Mouse (Mus musculus): ENCODE results near the gene Dram1.

The Dram1 gene

DNA sequence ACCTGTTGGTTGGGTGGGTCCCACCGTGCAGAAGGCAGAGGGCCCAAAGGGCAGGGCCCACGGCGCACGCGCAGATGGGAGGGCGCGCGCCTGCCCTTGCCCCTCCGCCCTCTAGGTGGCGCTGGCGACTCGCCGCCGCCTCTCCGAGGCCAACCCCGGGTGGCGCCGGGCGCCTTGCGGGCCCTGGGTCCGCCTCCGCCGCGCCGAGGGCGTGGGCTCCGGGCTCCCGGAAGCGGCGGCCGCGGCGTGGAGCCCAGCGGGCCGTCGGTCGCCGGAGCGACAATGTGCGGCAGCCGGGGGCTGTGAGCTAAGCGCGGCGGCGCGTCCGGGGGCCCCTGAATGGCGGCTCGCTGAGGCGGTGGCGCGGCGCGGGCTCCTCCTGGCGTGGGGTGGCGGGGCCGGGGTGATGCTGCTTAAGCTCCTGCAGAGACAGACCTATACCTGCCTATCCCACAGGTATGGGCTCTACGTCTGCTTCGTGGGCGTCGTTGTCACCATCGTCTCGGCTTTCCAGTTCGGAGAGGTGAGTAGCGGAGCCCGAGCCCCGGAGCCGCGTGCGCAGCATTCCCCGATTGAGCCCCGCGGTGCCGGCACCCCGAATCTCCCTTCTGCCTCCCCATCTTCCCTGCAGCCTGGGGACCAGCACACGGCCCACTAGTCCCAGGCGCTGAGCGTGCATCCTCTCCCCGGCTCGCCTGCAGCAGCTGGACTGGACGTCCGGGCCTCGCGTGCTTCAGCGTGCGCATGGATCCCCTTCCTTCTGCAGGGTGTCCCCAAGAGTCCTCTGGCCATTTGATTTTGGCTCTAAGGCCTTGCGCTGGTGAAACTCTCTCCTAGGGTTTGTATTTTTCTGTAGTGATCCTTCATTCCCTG, at the start of gene Dram1, which contains the start of gene Gnptab:
TSS of gene Dram1 (minus strand) at position 68 of the 873 bp plus-strand sequence.
TSS of gene Gnptab (plus strand) at position 120 of the 873 bp plus-strand sequence.
- DNase-seq (ENCODE audit: low spot score in 2 of 2), result peak; percentile 86

DNA sequence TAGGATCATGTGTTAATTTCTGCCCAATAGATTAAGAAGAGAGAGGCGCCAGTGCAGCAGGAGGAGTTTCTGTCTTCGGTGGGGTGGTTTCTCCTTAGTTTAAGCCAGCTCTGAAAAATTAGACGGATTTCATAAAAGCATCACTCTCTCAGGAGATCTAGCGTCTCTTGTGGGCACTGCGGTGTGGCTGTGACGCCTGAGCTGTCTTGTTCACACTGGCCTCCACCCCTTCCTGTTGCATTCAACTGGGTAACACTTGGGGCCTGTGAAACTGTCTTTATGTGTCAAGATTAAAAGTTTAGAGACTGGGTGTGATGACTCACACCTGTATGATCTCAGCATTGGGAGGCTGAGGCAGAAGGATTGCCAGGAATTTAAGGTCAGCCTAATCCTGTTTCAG, 49.1 kb upstream of the Dram1 start:
- DNase-seq (ENCODE audit: low spot score in 2 of 2), result no peak

DNA sequence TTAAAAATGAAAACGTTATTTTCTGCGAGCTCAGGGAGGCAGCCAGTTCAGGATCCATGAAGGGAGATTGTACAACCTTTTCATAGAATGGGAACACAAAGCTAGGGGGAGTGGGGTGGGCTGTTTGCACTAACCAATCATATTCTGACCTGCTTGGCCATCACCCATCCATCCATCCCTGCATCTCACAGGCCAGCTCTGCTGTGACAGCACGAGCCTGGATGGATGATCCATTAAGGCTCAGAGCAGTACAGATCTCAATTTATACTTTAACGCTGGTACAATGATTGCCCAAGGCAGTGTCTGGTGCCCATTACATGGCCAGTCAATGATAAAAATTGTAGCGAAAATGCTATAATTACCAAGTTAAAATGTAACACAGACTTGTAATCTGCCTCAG, 48.0 kb upstream of the Dram1 start:
- DNase-seq (ENCODE audit: low spot score in 2 of 2), result no peak

DNA sequence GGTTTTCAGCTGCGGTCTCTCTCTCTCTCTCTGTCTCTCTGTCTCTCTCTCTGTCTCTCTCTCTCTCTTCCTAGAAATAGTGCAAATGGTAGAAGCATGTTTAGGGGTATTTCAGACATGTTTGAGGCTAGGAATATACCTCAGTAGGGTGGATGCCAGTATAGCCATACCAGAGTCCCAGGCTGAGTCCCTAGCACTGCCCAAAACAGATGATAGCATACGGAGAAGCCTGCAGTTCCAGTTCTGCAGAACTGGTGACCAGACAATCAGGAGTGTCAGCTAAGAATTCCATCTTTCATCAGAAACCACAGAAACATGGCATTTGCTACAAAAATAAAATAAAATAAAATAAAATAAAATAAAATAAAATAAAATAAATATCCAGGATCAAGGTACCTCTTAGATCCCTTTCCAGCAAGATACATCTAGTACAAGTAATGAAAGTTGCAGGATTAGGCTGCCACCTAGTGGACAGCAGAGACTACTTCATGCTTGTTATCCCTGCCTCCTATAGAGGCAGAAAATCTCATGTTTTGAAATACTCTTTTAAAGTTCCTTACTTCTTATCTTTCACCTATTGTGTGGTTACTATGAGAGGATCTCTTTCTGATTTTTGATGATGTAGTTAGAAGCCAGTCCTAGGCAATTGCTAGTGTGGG, 47.4 kb upstream of the Dram1 start:
- peak; percentile 8 to 38 for DNase-seq (ENCODE audit: low spot score in 2 of 2)

DNA sequence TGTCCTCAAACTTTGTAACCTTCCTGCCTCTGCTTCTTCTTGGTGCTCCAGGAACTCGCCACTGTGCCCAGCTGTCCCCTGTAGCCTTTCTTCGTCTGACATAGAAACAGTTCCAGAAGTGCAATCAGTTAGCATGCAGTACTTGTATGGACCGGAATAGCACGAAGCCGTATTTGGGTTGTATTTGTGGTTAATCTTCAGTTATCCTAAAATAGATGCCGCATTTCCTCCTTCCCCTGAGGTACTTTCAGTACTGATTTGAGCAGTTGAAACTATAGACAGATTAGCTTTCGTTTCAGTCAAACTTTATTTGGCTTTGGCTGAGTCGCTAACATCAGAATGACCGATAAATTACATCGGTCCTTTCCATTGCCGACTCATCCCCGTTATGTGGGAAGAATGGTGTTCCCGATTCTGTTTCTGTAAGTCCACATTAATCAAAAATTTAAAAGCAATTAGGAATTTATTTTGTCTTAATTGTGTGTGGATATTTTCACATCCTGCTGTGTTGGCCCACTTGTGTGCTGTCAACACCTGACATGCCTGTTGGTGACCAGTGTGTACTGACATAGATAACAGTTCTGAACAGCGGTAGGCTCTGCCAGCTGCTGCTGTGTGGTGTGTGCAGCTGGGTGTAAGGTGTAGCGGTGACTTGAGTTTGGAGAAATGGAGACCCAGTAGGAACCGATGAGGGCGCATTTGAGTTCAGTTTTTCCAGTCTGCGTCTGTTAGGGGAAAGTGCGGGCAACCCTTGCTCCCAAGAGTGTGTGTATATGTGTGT, 42.0 kb upstream of the Dram1 start:
- DNase-seq (ENCODE audit: low spot score in 2 of 2), result no peak

DNA sequence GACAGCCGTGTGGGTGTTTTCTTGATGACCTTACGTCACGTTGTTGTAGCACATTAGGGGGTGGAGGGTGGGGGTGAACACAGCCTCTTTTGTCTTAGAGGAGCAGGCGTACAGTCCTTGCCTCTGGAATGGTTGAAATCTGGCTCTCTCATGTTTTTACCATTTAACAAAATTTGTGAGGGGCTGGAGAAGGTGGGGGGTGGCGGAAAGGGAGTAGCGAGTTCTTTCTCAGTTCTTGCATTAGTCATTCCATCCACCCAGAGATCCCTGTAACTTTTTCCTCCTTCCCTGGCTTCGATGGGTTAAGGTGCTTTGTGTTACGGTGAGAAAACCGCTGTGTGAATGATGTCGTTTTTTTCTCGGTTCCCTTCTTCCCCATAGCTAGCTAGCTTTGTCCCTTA, 41.3 kb upstream of the Dram1 start:
- no peak for DNase-seq (ENCODE audit: low spot score in 2 of 2)

DNA sequence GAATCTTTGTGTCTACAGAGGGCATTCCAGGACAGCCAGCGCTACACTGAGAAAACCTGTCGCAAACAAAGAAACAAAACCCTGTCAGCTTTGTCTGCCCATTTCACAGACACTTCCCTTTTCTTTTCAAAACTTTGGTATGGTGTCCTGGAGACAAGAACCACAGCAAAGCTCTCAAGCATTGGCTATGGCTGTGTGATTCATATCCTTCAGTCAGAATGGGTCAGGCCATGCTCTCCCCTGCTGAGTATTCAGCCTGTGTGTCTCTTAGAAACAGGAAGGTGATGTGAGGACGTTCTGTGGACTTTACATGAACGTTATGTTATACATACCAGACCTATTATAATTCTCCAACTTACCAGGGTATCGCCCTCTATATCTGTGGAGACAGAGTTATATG, 38.8 kb upstream of the Dram1 start:
- DNase-seq (ENCODE audit: low spot score in 2 of 2), result no peak

DNA sequence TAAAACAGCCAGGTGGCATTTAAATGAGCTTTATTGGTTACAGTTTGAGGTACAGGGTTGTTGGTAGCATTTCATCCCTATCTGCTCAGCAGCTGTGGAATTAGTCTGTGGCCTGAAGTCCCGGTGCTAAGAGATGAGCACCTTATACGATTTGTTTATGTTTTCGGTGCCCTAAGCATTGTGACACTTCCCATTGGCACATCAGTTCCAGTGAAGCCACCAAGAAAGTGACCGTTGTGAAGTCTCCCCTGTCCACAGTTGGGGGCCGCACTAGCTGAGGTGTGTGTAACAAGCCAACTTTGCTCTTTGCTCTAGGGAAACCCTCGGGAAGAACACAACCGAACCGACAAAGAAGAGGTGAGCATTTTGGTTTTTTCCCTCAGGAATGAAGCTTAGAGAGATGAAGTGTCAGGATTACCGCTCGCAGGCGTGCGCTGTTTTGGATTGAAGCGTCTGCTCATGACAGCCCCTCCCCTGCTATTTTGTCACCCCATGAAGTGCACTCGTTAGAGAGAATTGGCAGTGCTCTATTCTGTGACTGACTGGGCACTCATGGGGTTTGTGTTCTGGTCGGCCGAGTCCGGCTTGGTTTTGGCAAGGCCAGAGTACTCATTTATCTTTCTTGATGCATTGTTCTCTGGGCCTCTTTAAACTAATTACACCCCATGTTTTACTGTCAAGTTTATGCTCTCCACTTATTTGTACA, 33.6 kb upstream of the Dram1 start:
- DNase-seq (ENCODE audit: low spot score in 2 of 2), result no peak

DNA sequence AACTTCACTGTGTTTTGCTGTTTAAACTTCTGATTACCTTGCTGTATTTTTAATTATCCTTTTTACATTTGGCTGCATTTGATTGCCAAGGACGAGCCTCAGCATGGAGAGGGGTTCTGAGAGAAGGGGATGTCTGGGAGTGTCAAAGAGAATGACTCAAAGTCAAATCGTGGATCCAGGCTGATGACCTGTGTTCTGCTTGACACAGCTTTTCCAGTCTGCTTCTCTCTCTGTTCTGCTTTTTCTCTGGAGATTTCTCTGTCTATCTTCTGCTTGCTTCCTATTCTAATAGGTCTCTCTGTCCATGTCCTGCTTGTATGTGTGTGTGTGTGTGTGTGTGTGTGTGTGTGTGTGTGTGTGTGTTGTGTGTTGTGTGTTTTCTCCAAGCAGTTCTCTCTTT, 30.9 kb upstream of the Dram1 start:
- no peak for DNase-seq (ENCODE audit: low spot score in 2 of 2)

DNA sequence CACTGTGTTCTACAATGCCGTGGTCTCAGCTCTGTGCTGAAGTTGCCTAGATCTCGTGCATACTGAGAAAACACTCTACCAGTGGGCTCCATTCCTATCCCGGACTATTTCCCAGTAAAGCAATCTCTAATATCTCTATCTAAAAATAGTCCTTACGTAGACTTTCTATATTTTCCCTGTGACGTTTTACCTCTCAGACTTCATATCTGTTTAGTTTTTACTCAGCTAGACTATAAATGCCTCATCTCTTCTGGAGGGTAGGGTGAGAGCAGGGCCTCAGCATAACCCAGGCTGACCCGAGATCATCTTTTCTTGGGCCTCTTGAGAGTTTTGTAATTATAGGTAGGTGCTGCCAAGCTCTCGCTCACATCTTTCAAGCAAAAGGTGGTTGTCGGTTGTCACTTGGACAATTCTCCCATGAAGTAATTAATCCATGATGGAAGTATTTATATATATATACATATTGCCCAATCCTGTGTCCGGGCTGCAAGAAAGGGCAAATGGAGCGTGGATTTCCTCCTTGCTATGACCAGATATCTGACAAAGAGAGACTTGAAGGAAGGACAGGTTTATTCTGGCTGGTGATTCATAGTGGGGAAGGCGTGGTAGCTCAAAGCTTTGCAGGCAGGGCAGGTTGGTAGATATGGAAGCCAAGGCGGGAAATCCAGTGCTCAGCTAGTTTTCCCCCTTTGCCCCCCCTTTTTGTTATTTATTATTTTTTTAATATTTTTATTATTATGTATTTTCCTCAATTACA, 29.2 kb upstream of the Dram1 start:
- no peak for DNase-seq (ENCODE audit: low spot score in 2 of 2)

DNA sequence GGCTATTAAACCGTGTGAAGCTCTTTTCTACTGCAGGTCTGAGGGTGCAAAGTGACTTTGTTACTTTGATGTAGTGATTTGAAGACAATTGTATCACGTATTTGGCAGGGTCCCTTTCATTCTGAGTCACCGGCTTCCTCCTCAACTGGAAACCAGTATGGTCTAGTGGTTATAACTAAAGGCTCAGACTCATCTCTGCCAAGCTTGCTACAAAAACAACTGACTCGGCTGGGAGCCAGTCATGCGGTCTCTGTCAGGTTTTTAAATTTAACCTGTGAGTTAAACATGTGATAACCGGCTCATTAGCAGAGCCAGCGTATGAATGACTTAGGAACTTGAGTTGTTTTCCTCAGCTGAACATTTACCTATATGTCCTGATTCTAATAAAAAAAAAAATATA, 26.9 kb upstream of the Dram1 start:
- no peak for DNase-seq (ENCODE audit: low spot score in 2 of 2)

DNA sequence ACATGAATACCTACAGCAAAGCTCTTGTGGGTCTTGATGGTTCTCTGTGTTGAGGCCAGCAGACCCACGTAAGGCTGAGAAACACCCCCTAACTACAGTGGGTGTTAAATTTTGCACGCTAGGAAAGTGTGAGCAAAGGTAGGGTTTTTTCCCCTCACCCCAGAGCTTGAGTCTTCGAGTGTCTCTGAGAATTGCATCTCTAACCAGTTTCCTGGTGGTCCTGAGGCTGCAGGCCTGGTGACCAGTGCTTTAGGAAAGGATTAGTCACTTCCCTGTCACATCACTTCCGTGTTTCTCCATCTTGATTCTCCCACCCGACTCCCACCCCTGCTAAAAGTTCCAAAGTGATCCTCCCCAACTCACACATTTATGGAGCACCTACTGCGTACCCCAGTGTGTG, 25.3 kb upstream of the Dram1 start:
- no peak for DNase-seq (ENCODE audit: low spot score in 2 of 2)

DNA sequence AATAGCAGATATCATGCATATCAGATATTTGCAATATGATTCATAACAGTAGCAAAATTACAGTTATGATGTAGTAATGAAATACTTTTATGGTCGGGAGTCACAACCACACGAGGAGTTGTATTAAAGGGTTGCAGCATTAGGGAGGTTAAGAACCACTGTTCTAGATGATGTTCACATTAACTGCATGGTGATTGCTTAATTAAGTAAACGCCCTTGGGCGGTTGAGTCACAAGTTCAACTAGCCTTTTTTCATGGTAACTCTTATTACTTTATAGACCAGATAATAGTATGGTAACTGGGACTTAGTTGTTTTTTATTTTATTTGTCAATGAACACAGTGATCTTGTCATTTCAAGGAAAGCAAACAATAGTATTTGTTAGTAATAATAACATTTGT, 24.1 kb upstream of the Dram1 start:
- DNase-seq (ENCODE audit: low spot score in 2 of 2), result no peak

DNA sequence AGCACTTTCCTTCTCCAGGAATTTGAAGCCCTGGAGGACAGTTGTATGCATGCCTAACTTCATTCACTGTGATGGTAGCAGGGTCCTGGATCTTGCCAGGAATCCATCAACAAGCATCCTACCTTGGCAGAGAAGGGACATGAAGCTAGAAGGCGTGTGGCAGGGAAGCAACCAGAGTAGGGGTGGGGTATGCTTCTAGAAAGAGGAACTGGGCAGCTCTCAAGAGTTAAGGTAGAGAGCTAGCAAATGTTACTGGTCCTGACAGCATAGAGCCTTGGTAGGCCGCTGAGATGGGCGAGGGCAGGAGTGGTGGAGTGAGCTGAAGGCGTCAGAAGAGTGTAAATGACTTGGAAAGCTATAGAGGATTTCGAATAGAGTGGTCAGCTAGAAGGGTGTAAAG, 20.4 kb upstream of the Dram1 start:
- DNase-seq (ENCODE audit: low spot score in 2 of 2), result no peak

DNA sequence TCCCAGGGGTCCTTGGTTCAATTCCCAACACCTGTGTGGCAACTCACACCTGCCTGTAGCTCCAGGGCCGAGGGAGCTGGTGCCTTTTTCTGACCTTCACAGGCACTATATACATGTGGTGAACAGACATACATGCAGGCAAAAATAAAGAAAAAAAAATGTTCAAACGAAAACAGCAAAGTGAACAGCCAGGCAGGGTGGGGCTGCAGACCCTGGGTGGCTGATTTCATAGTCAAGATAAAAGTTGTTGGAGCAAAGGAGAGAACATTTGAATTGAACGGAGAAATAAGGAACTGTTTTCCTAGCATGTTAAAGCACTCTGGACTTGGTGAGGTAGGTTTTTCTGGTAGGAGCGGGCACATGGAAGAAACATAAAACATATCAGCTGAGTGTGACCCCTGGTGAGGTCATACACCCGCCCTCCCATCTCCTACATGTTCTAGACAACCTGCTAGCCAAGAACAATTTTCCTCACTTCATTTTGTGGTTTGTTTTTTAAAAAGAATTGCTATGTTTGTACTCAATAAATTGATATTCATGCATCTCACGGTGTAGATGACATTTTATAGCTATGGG, 19.9 kb upstream of the Dram1 start:
- no peak for DNase-seq (ENCODE audit: low spot score in 2 of 2)

DNA sequence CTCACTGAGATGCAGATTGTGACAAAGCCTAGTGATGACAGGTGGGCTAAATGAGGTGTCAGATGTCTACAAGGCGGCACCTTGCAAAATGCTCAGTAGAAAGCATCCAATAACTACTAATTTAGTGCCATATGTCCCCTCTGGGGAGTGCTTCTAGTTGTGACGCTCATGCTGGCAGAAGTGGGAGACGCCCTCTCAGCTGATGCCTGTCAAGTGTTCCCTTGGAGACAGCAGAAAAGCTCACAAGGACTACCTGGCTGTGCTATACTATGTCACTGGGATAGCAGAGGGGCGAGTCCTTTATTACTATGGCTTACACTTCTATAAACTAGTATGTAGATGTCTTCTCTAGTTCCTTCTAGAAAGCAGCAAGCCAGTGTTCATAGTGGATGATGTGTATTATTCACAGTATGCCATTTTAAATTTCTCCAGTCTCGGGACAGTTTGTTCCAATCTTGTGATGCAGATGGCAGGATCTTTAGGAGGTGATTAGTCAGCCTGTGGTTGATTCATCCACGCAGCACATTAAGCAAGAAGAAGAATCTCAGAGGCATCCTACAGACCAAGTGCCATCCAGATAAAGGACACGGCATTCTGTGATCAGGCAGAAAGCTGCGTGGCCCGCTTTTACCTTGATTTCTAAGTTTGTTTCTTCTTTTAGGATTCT, 13.4 kb upstream of the Dram1 start:
- no peak for DNase-seq (ENCODE audit: low spot score in 2 of 2)

DNA sequence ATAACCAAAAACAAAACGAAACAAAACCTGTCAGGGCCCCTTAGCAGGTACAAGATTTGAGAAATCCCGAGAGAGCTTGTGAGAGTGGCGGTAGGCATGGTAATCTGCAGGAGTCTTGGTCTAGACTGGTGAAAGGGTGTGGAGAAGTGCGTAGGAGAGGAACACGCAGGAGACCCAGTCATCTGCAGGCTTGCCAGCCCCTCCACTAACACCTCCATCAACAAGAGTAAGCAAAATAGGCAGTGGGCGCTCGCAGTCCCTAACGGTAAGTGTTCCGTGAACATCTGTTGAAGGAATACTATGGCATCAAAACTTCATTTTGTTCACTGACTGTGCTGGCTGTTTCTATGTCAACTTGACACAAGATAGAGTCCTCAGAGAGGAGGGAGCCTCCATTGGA, 12.6 kb upstream of the Dram1 start:
- no peak for DNase-seq (ENCODE audit: low spot score in 2 of 2)

DNA sequence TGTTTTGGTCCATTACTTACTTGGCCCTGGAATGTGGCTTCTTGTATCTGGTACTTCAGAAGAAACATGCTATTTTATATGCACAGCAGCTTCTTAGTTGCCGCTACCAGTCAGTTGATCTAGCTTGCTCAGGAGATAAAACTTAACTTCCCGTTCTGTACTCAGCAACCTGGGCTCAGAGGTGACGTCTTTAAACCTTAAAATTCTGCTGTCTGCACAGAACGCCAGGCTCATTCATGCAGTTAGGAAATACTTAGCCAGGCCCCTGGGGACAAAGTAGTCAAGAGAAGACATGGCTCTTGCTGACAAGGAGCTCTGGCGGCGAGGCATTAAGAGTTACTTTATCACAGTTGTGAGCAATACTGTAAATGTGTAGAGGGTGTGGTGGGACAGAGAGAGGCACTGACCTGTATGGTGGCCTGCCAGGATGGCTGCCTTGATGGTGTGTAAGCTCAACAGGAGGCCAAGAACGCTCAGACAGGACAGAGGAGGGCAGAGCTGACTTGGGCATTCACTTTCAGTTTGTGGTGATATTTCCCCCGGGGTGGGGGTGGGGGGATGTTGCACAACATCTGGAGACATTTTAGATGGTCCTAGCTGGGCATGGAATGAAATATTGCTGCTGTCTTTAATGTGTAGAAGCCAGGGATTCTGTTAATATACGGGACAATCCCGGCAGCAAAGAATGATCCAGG, 11.4 kb upstream of the Dram1 start:
- peak in 1 of 2 experiments; percentile 43 for DNase-seq (ENCODE audit: low spot score in 2 of 2)

DNA sequence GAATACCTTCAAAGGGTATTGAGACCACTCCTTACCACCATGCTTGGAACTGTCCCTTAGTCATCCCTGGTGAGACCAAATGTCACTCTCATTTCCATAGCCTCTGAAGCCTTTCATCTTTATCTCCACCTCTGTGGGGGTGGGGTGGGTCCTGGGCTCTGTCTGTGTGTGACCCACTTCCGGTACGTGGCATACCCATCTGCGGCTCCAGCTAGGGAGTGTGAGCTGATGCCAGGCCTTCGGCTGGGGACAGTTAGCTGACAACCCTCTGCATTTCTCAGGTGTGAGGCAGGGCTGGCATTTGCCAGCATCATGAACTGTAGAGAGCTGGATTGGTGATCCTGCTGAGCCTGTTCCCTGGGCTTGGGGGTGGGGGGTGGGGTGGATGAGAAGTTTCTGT, 10.7 kb upstream of the Dram1 start:
- no peak for DNase-seq (ENCODE audit: low spot score in 2 of 2)

DNA sequence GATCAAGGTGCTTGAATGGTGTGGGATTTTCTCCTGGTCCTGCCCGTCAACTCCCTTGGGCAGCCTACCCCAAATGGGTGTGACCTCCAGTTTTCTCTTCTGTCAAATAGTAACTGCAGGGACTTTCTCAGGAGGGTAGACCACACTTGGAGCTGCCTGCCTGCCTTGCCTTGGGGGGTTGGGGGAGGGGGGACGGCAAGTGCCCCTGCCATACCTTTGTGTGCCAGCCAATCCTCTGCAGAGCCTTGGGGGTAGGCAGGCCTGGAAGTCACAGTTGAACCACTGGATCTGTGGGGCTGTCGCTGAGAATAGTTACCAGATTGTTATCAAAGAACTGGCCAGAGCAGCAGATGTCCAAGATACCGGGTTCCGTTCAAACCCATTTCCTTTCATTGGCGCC, 7.4 kb upstream of the Dram1 start:
- DNase-seq (ENCODE audit: low spot score in 2 of 2), result no peak
